Mouse (Mus musculus): ENCODE data around the gene Epb41l2. TPM values are rescaled to one million over a fixed set of nuclear protein-coding genes. Genes with fewer than 3 reads are reported as not detected.

Gene Epb41l2
- polyA plus RNA-seq, 1 experiment from 2014 or later = 66.8 TPM

- no peak overlapping the region for H3K27ac ChIP-seq (replicated peaks; ENCODE audit: low read depth, low read length)
- 86% methylated on average over 5 of the region's 5 CpGs for WGBS
- no peak for DNase-seq (ENCODE audit: low spot score)
- H3K27me3 ChIP-seq (ENCODE audit: control insufficient read depth, insufficient read depth, low read length) = no peaks in the 10 kb centered on the region
- H3K4me1 ChIP-seq (ENCODE audit: control insufficient read depth, insufficient read depth, low read length) = no peaks in the 10 kb centered on the region; the same call in 1 of the 2 replicates
- no peaks in the 10 kb centered on the region for H3K36me3 ChIP-seq (replicated peaks; ENCODE audit: control insufficient read depth, insufficient read depth, low read depth, low read length)
- no peak for ATAC-seq (replicated peaks; ENCODE audit: insufficient number of reproducible peaks, low FRiP score, low TSS enrichment, low read depth)
- no peak overlapping the region for H3K4me3 ChIP-seq (ENCODE audit: low read depth, low read length)
- H3K9ac ChIP-seq (replicated peaks; ENCODE audit: low read length) = no peak overlapping the region
- no peak overlapping the region for H3K4me2 ChIP-seq (ENCODE audit: low read depth, low read length)
- H3K9me3 ChIP-seq (replicated peaks; ENCODE audit: control insufficient read depth, low read length) = no peaks in the 10 kb centered on the region
Measured at GRCm38 (mm10) chr10:25444198-25444783, 84.7 kb downstream of the Epb41l2 start.

- Histone ChIP-seq H3K36me3 (replicated peaks; ENCODE audit: control insufficient read depth, insufficient read depth, low read depth, low read length) (no peaks in the 10 kb centered on the region), H3K27me3 (ENCODE audit: control insufficient read depth, insufficient read depth, low read length) (no peaks in the 10 kb centered on the region), H3K4me2 (ENCODE audit: low read depth, low read length) (no peak overlapping the region), H3K9ac (replicated peaks; ENCODE audit: low read length) (no peak overlapping the region), H3K27ac (replicated peaks; ENCODE audit: low read depth, low read length) (no peak overlapping the region), H3K4me3 (ENCODE audit: low read depth, low read length) (no peak overlapping the region), H3K4me1 (ENCODE audit: control insufficient read depth, insufficient read depth, low read length) (no peaks in the 10 kb centered on the region; the same call in 1 of the 2 replicates), H3K9me3 (replicated peaks; ENCODE audit: control insufficient read depth, low read length) (no peaks in the 10 kb centered on the region)
- no peak for DNase-seq (ENCODE audit: low spot score)
- WGBS = 76% methylated on average over 5 of the region's 5 CpGs
- ATAC-seq (replicated peaks; ENCODE audit: insufficient number of reproducible peaks, low FRiP score, low TSS enrichment, low read depth) = no peak
Measured at GRCm38 (mm10) chr10:25446953-25447525, 87.4 kb downstream of the Epb41l2 start.

- Histone ChIP-seq H3K4me2 (ENCODE audit: low read depth, low read length) (no peak overlapping the region), H3K27me3 (ENCODE audit: control insufficient read depth, insufficient read depth, low read length) (no peaks in the 10 kb centered on the region), H3K36me3 (replicated peaks; ENCODE audit: control insufficient read depth, insufficient read depth, low read depth, low read length) (no peaks in the 10 kb centered on the region), H3K4me3 (ENCODE audit: low read depth, low read length) (no peak overlapping the region), H3K9ac (replicated peaks; ENCODE audit: low read length) (no peak overlapping the region), H3K4me1 (ENCODE audit: control insufficient read depth, insufficient read depth, low read length) (no peaks in the 10 kb centered on the region; the same call in 1 of the 2 replicates), H3K27ac (replicated peaks; ENCODE audit: low read depth, low read length) (no peak overlapping the region), H3K9me3 (replicated peaks; ENCODE audit: control insufficient read depth, low read length) (no peaks in the 10 kb centered on the region)
- WGBS = 74% methylated on average over 4 of the region's 4 CpGs
- ATAC-seq (replicated peaks; ENCODE audit: insufficient number of reproducible peaks, low FRiP score, low TSS enrichment, low read depth) = no peak
- DNase-seq (ENCODE audit: low spot score) = no peak
Measured at GRCm38 (mm10) chr10:25448676-25449075, 89.1 kb downstream of the Epb41l2 start.

- Histone ChIP-seq H3K4me1 (ENCODE audit: control insufficient read depth, insufficient read depth, low read length) (no peaks in the 10 kb centered on the region; the same call in 1 of the 2 replicates), H3K9ac (replicated peaks; ENCODE audit: low read length) (no peak overlapping the region), H3K27me3 (ENCODE audit: control insufficient read depth, insufficient read depth, low read length) (no peaks in the 10 kb centered on the region), H3K27ac (replicated peaks; ENCODE audit: low read depth, low read length) (no peak overlapping the region), H3K9me3 (replicated peaks; ENCODE audit: control insufficient read depth, low read length) (no peaks in the 10 kb centered on the region), H3K36me3 (replicated peaks; ENCODE audit: control insufficient read depth, insufficient read depth, low read depth, low read length) (no peaks in the 10 kb centered on the region), H3K4me3 (ENCODE audit: low read depth, low read length) (no peak overlapping the region), H3K4me2 (ENCODE audit: low read depth, low read length) (no peak overlapping the region)
- 26% methylated on average over 11 of the region's 11 CpGs for WGBS
- DNase-seq (ENCODE audit: low spot score) (no peak), ATAC-seq (replicated peaks; ENCODE audit: insufficient number of reproducible peaks, low FRiP score, low TSS enrichment, low read depth) (no peak)
Measured at GRCm38 (mm10) chr10:25449312-25450020, 89.9 kb downstream of the Epb41l2 start.

GRCm38 (mm10) chr10:25453150-25453549, 93.6 kb downstream of the Epb41l2 start:
- no peaks in the 10 kb centered on the region for H3K27me3 ChIP-seq (ENCODE audit: control insufficient read depth, insufficient read depth, low read length)
- ATAC-seq (replicated peaks; ENCODE audit: insufficient number of reproducible peaks, low FRiP score, low TSS enrichment, low read depth) = no peak
- H3K4me2 ChIP-seq (ENCODE audit: low read depth, low read length) = no peak overlapping the region
- no peak overlapping the region for H3K4me3 ChIP-seq (ENCODE audit: low read depth, low read length)
- H3K36me3 ChIP-seq (replicated peaks; ENCODE audit: control insufficient read depth, insufficient read depth, low read depth, low read length) = no peaks in the 10 kb centered on the region
- no peak for DNase-seq (ENCODE audit: low spot score)
- H3K4me1 ChIP-seq (ENCODE audit: control insufficient read depth, insufficient read depth, low read length) = no peaks in the 10 kb centered on the region; the same call in 1 of the 2 replicates
- no peak overlapping the region for H3K9ac ChIP-seq (replicated peaks; ENCODE audit: low read length)
- 67% methylated on average over 9 of the region's 9 CpGs for WGBS
- no peaks in the 10 kb centered on the region for H3K9me3 ChIP-seq (replicated peaks; ENCODE audit: control insufficient read depth, low read length)
- no peak overlapping the region for H3K27ac ChIP-seq (replicated peaks; ENCODE audit: low read depth, low read length)

GRCm38 (mm10) chr10:25453772-25454171, 94.2 kb downstream of the Epb41l2 start:
- 88% methylated on average over 10 of the region's 10 CpGs for WGBS
- ATAC-seq (replicated peaks; ENCODE audit: insufficient number of reproducible peaks, low FRiP score, low TSS enrichment, low read depth) (no peak), DNase-seq (ENCODE audit: low spot score) (no peak)
- Histone ChIP-seq H3K27ac (replicated peaks; ENCODE audit: low read depth, low read length) (no peak overlapping the region), H3K9me3 (replicated peaks; ENCODE audit: control insufficient read depth, low read length) (no peaks in the 10 kb centered on the region), H3K4me1 (ENCODE audit: control insufficient read depth, insufficient read depth, low read length) (no peaks in the 10 kb centered on the region; the same call in 1 of the 2 replicates), H3K4me3 (ENCODE audit: low read depth, low read length) (no peak overlapping the region), H3K4me2 (ENCODE audit: low read depth, low read length) (no peak overlapping the region), H3K36me3 (replicated peaks; ENCODE audit: control insufficient read depth, insufficient read depth, low read depth, low read length) (no peaks in the 10 kb centered on the region), H3K27me3 (ENCODE audit: control insufficient read depth, insufficient read depth, low read length) (no peaks in the 10 kb centered on the region), H3K9ac (replicated peaks; ENCODE audit: low read length) (no peak overlapping the region)

GRCm38 (mm10) chr10:25457118-25457517, 97.5 kb downstream of the Epb41l2 start:
- no peaks in the 10 kb centered on the region for H3K4me1 ChIP-seq (ENCODE audit: control insufficient read depth, insufficient read depth, low read length)
- no peak overlapping the region for H3K4me3 ChIP-seq (ENCODE audit: low read depth, low read length)
- ATAC-seq (replicated peaks; ENCODE audit: insufficient number of reproducible peaks, low FRiP score, low TSS enrichment, low read depth) (no peak), DNase-seq (ENCODE audit: low spot score) (no peak)
- WGBS = 87% methylated on average over 6 of the region's 6 CpGs
- H3K27me3 ChIP-seq (ENCODE audit: control insufficient read depth, insufficient read depth, low read length) = no peaks in the 10 kb centered on the region
- no peak overlapping the region for H3K9ac ChIP-seq (replicated peaks; ENCODE audit: low read length)
- no peaks in the 10 kb centered on the region for H3K36me3 ChIP-seq (replicated peaks; ENCODE audit: control insufficient read depth, insufficient read depth, low read depth, low read length)
- H3K27ac ChIP-seq (replicated peaks; ENCODE audit: low read depth, low read length) = no peak overlapping the region
- no peak overlapping the region for H3K4me2 ChIP-seq (ENCODE audit: low read depth, low read length)
- no peaks in the 10 kb centered on the region for H3K9me3 ChIP-seq (replicated peaks; ENCODE audit: control insufficient read depth, low read length)

DNA sequence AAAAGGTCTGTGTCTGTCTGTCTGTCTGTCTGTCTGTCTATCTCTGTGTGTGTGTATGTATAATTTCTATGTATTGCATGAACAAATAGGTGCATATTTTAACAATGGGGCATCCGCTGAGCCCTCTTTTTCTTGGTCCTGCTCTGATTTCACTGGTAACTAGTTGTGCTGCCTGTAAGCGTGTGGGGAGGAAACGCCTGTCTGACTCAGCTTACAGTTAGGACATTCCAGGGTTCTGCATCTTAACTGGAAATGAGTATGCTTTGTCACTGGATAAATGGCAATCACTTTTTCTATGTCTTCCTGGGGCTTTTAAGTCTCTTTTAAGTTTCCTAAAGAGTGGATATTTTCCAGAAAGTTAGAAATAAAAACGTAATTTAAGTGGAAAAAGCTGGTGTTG, 98.4 kb downstream of the Epb41l2 start:
- DNase-seq (ENCODE audit: low spot score) = no peak
- H3K4me1 ChIP-seq (ENCODE audit: control insufficient read depth, insufficient read depth, low read length) = no peaks in the 10 kb centered on the region
- H3K9ac ChIP-seq (replicated peaks; ENCODE audit: low read length) = no peak overlapping the region
- no peaks in the 10 kb centered on the region for H3K27me3 ChIP-seq (ENCODE audit: control insufficient read depth, insufficient read depth, low read length)
- no peak overlapping the region for H3K27ac ChIP-seq (replicated peaks; ENCODE audit: low read depth, low read length)
- no peak for ATAC-seq (replicated peaks; ENCODE audit: insufficient number of reproducible peaks, low FRiP score, low TSS enrichment, low read depth)
- H3K9me3 ChIP-seq (replicated peaks; ENCODE audit: control insufficient read depth, low read length) = no peaks in the 10 kb centered on the region
- H3K4me2 ChIP-seq (ENCODE audit: low read depth, low read length) = no peak overlapping the region
- H3K4me3 ChIP-seq (ENCODE audit: low read depth, low read length) = no peak overlapping the region
- no peaks in the 10 kb centered on the region for H3K36me3 ChIP-seq (replicated peaks; ENCODE audit: control insufficient read depth, insufficient read depth, low read depth, low read length)
- 92% methylated on average over 4 of the region's 4 CpGs for WGBS
